Mouse (Mus musculus) liver, adult 2 months (tissue): ENCODE results near the gene Omd.

Experiments
- CTCF ChIP-seq: fragments of 200-500 bp; IDR thresholded peaks from 2 replicates; pipeline ENCODE4 v1.5.1; 2011; ENCODE audit warnings: low read depth, low read length, control low read depth
- POLR2A ChIP-seq: fragments of 200-500 bp; IDR thresholded peaks from 2 replicates; pipeline ENCODE4 v1.6.1; 2011; ENCODE audit warnings: low read length, control low read depth; ENCODE audit not compliant: insufficient read depth; ENCODE audit errors: extremely low read depth

DNA sequence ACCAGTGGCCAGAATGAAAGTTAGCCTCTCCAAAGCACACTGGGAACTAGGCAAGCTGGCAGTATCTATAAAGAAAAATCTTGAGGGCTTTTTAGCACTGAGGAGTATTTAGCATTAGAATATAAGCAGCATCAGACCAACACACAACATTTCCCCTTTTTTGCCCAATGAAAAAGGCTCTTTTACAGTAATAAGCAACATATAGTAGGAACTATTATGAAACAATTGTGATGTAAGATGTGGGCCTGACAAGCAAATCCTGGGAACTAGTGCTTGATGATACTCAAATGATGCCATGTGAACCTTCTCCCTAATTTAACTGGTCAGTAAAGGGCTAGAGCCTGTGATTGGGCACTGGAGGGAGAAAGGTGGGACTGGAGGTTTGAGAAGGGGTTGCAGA lies 45.9 kb downstream of the Omd start:
- TF ChIP-seq POLR2A = no peak
- no peak for TF ChIP-seq CTCF
